Mouse (Mus musculus) left cerebral cortex, adult 11 months (tissue): ENCODE measurements around the gene Cope.

ENCODE experiments used
- DNase-seq: peaks from one replicate; pipeline ENCODE4 v3.0.0; 2022; ENCODE audit warnings: low spot score

Cope gene

GRCm38 (mm10) chr8:70347860-70348420 lies 45.6 kb downstream of the Cope start:
- DNase-seq: no peak

DNA sequence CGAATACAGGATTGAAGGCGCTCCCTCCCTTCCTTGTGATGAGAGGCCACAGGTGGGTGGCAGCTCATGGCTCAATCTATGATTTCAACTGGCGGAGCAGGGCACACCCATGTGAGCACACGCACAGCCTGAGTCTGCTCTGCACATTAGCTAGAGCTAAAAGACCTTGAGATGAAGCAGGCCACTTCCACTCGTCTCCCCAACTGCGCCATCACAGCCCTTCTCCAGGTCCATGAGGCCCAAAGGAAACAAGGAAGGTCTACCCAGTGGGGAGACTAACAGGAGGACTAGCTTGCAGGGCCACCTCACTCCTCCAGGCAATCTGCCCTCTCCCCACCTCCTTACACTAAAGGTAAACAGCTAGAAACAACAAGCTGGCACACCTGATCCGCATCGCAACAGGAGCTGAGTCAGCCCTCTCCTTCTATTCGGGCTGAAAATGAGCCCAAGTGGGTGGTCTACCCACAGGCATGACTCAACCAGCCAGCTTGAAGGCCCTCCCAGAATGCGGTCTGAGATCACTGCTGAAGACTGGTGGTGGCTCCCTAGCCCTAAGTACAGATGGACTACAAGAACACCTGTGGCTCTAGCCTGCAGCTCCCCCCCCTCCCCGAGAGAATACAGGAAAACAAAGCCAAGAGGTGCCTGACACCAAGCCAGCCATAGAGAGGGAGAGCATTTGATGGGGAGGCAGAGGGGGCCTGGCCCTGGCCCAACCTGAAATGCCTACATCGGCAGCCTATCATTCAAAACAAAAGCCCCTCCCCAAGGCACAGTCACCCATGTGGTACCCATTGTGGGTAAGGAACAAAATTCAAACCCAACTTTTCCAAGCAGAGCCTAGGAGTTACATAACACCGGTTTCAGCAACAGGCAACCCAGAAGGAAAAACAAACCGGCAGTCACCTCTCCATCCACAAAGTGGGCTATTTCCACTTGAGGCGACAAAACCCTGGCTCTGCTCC lies 49.0 kb downstream of the Cope start:
- no peak for DNase-seq

- no peak for DNase-seq
These were observed 49.7 kb downstream of the Cope start for GRCm38 (mm10) chr8:70352000-70352384.

- no peak for DNase-seq
These were observed 50.4 kb downstream of the Cope start for GRCm38 (mm10) chr8:70352657-70353151.

GRCm38 (mm10) chr8:70353194-70353817 lies 51.0 kb downstream of the Cope start, which contains the start of gene Upf1:
Gene Upf1 (minus strand): TSS chr8:70353278.
- peak; percentile 98 for DNase-seq

- DNase-seq: no peak
These were observed 51.7 kb downstream of the Cope start for GRCm38 (mm10) chr8:70354004-70354403.

GRCm38 (mm10) chr8:70356111-70356510 lies 53.8 kb downstream of the Cope start:
- DNase-seq: no peak

DNA sequence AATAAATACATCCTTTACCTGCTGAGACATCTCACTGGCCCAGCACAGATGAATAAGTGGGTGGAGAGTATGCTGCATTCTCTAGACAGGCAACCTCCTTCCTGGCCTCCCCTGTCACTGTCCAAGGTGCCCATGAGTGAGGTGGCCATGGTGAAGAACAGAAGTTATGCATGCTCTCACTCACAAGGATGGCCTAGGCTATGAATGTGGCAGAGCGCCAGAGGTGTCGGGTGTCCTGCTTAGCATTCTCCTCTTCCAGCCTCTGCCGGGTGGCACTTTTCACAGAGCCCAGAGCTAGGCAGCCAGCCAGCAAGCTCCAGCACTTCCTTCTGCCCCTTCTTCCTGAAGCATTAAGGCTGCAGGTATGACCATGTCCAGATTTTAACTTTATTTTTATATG lies 57.1 kb downstream of the Cope start:
- DNase-seq: no peak

GRCm38 (mm10) chr8:70360769-70361168 lies 58.5 kb downstream of the Cope start:
- DNase-seq: no peak

DNA sequence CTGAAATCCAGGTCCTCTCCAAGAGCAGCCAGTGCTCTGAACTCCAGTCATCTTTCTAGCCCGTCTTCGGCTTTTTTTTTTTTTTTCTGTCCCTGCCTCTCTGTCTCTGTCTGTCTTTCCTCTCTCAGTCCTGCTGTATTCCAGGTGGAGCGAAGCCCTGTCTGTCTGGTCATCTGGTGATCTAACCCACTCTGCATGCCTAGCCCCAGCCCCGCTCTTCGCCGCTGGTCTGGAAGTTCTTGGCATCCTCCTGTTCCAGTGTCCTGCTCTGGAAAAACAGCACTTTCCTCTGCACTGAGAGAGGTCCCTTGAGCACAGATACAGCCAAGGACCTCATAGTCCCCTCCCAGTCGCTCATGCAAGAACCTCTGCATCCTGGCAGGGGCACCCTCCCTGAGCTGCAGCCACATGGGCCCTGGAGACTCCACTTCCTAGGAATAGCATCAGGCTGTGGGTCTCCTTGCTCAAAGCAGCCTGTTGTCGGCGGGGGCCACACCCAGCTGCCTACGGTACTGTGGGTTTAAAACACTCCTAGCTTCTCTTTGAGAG lies 59.2 kb downstream of the Cope start:
- no peak for DNase-seq
